Mouse (Mus musculus): Measurements from ENCODE around the gene Syt1.

The Syt1 gene

DNA sequence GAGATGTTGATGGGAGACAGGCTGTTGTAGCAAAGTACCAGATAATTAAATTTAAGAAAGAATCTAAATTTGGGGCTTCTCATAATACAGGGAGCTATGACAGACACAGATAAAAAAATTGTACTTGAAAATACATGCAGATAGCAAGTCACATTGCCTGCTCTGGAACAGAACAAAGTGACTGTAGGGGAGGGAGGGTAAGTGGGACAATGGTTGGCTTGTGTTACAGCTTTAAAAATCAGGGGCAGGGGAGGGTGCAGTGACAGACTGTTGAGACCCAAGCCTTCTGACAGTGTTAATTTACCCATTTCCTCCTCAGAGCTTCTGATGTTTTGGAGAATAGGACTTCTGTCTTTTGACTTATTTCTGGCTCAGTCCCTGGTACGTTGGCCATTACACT lies 126.3 kb downstream of the Syt1 start:
- no peak for DNase-seq

DNA sequence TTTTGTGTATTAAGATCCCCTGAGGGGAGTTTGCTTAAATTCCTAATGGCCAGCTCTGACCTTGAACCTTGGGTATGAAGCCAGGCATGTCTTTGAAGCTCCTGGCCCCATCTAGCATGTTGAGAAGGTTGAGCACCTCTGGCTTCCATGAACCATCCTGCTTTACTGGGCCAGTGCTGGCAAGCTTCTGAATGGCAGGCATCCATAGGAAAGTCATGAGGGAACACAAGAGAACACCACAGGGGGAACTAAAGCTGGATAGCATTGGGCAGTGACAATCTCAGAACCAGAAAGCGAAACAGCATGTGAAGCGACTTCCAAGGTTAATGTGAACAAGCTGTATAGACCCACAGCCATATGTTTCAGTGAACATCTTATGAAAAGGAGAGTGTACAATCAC lies 130.4 kb downstream of the Syt1 start:
- DNase-seq = peak; percentile 63 to 66

DNA sequence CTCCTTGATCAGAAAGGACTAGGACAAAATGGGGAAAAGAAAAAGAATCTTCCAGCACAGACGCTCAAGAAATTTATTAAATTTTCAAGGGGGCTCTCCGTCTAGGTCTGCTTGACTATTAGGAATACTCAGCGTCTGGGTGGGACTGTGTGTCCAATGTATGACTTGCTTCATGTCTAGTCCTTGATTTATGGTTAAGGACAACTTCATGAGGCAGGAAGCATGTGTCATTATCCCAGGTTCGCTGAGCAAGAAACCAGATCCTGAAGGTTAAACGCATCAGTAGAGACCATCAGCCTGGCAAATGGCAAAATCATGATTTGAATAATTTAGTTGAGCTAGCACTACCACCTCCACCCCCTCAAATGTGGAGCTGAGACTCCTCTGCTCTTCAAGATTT lies 135.1 kb downstream of the Syt1 start:
- no peak for DNase-seq

DNA sequence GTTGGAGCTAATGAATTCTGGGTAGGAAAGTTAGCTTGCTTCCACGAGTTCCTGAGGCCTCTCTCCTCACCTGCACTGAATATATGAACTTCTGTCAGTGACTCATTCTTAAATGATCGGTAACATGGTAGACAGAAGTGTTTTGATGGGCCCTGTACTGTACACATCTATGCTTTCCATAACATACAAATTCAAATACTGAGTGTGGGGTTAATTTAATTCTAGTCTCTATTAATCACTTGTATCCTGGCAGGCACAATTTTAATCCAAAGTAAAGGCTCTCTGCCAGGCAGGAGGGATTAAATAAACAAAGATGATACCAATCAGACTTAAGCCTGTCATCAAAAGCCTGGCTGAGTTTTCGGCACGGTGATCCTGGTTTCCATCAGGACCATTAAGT lies 136.1 kb downstream of the Syt1 start:
- no peak for DNase-seq

DNA sequence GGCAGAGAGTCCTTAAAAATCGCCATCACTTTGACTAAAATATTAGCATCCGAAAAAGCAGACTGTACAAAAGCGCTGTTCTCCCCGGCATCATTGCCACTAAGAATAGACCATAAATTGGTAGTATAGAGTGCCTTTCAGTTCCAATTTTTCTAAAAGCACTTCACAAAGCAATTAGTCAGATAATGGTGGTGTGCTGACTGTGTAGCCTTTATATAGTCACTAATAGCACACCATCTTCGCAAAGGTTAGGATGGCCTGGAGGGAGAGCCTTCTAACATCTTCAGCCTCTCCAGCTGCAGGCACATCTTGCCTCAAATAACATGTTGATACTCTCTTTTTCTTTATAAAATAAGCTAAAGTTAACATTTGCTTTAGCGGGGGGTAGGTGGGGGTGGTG lies 138.4 kb downstream of the Syt1 start:
- no peak for DNase-seq

DNA sequence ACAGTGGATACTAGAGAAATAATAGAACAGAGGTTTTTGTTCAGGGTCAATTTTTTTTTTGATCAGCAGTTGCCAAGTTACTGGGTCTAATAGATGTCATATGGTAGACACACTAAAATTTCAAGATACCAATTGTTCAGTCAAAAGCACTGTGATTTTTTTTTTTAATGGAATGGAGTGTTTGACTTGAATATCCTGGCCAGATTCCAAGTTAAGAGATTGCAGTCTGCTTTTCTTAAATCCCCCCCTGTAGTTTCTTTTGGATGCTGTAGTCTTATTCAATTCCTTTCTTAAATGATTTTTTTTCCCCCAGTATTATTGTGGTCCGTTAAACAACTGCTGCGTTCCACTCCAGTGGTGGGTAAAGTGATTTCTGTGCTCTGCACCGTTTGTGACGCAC lies 140.2 kb downstream of the Syt1 start:
- DNase-seq = no peak

DNA sequence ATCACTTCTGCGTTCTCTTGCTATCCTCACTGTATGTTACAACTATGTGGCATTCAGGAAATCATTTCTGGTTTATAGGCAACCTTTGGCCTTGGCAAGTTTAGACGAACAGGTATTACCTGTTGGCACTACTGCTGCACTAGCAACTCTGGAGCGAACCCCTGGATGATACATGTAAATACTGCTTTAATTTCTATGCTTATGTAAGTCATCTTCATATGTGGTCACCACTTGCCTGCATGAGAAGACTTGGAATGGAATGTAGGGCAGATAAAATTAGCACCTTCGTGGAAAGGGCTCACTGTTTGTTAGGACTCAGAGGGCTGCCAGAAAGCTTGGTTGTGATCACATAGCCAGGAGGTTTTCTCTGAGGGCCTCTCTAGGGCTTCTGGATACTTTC lies 142.6 kb downstream of the Syt1 start:
- DNase-seq = peak; percentile 68 to 69

DNA sequence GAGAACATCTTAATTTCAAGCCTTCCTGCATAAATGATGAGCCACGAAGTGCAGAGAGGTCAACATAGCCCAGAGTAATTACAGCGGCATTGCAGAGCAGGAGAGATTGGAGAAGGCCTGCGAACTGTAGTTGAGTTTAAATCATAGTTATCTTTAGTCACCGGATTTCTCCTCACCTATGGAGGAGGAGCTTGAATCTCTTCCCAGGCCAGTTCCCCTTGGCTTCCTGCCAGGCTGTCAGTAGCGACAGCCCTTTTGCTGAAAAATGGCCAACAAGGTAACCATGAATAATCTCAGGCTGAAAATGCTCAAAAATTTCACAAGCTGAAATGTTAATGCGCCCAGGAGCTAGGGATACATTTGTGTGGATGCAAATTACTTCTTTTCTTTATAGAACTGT lies 143.6 kb downstream of the Syt1 start:
- DNase-seq = peak; percentile 86 to 95

DNA sequence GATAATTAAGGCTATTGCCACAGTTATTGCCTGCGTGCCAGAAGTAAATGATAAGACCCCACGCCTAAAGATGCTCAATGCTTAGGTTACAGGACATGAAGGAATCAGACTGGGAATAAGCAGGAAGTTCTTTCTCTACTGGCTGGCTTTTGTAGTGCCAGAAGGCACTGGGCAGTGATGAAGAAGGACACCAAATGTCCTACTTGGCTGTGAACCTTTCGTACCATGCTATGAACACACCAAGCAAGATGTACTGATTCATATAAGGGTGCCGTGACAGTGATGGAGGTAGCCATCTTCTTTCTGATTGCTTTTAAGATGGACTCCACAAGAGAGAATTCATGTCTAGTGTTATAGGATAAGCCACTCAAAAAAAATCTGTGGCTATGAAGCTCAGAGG lies 145.2 kb downstream of the Syt1 start:
- peak; percentile 23 to 42 for DNase-seq

DNA sequence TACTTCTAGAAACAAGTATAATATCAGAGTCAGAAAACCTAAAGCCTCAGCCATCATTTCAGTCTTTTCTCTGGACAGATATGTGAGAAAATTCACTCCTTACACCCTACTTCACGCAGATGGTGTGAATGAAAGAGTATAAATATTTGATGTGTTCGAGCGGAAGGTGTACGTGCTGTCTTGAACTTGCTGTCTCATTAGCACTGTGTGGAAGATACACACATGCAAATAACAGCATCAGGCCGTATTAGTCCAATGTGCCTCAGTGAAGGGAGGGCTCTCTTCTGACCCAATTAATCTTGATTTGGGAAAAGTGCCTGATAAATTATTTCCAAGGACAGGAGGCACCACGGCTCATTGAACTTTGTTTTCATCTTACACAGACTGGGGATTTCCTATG lies 154.8 kb downstream of the Syt1 start:
- DNase-seq = no peak

DNA sequence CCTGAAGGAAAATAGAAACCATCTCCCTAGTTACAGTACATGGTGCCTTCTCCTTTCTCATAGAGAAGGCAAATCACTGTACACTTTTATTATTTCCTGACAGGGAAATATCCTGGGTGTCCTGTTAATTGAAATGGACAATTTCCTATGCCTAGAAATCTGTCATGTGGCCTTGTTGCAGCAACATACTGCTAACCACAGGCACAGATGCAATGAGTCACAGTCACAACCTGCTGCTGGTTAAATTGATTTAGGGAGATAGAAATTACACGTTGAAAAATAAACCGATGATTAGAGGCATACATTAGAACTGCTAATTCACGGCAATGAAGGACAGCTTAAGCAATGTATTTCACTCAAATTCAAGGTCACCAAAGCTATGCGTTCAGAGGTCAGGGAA lies 158.0 kb downstream of the Syt1 start:
- peak in 1 of 2 experiments; percentile 53 for DNase-seq

DNA sequence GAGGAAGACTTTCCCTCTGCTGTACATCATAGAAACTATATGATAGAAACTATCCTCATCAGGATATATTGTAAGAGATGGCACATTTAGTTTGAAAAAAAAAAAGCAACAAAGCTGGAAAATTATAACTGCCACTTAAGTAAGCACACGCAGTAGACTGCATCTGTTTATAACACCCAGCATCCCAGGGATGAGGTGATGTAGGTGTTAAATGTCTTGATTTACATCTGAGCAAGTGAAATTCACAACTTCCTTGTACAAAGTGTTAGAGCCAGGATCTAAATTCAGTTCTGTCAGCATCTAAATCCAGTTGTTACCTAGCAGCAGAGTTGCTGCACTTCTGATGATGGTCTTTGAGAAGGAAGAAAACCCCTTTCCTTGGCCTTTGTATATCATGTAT lies 173.3 kb downstream of the Syt1 start:
- DNase-seq = no peak

DNA sequence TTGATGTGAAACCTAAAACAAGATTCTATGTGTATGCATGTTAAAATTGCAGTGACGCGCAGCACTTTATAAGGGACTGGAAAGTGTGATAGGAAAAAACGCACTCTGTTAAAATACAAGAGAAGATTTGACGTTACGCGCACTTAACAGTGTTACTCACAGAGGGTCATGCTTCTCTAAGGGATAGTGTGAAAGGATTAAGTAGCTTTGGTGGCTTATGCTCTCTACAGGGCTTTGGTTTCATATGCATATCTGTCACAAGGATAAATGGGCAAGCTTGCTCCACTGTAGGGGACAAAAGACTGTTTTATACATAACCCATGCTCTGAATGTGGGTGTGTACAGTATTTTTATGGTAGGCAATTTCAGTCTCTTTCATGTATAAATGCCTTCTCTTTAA lies 178.5 kb downstream of the Syt1 start:
- peak; percentile 13 to 34 for DNase-seq

DNA sequence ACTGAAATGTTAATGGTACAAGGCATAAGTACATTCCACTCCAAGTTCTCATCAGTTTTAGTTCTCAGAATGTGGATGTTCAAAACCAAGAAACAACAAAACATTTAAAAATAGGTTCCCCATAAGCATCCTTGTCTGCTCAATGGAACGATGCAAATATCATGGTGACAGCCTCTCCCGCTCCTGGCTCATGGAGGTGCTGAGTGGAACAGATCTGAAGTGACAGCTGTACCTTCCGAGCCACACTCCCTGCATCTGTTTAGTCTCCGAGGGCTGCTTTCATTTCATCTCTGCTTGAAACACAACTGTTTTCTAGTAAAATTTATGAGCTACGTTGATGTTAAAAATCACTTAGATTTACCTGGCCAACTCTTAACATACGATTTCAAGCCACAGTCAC lies 179.0 kb downstream of the Syt1 start:
- peak; percentile 58 to 70 for DNase-seq

DNA sequence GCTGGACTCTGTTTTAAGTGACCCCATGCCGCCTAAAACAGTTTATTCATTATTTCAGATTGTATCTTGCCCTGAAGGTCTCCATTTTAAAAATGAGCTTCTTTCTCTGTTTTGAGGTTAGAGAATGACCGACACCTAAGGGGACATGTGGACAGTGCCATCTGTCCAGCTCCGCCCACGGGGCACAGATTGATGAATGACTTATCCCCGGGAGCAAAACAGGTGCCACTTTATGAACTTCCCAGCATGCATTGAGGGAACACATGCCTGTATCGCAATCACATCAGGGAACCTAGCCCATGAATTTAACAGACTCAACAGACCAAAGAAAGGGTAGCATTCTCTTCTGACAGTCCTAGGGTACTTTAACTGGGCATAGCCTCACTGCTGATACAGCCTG lies 188.5 kb downstream of the Syt1 start:
- peak; percentile 31 to 60 for DNase-seq

DNA sequence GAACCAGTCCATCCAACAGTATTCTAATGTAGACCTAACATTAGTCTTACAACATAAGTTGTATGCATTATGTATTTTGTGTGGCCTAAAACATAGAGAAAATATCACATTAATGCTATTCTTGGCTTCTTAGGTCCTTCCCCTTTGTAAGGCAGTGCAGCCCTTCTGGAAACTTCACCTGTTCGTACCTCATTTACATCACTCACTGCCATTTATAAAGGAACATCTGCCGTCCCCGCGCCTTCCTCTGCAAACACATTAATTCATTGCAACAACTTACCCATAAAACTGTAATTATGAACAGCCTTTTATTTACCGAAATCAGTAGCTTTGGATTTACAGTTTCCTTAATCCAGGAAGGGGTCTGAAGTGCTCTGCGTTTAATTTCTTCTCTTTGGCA lies 195.4 kb downstream of the Syt1 start:
- DNase-seq = no peak

DNA sequence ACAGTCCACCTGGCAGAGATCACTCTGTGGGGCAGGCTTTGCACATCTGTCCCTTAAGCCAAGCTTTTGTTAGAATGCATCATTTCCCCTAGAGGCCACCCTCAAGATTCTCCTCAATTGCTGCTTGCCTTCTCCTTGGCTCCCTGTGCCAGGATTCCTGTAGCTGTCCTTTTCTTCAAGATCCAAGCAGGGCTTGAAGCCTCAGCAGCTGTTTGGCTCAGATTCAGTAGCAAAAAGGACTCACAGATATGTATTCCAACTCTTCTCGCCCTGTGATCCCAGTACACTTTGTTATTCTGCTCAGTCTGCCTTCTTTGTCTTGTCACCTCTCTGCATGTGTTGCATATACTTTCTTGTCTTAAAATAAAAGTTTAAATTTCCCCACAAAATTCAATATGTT lies 206.4 kb downstream of the Syt1 start:
- no peak for DNase-seq

DNA sequence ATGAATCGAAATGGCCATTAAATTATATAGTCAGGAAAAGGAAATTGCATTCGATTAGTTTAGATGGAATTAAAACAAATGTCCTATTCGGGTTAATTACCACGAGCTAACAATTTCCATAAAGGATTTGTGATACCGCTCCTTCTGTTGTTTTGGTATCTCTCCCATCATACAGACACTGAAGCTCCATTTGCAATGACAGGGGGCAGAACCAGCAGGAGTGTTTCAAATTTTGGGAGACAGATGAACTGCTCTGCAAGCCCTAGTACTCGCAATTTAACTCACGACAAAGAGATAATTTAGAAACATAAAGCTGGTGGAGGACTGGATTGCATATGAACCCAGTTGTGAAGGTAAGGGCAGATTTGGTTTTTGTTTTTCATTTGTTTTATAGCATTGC lies 210.0 kb downstream of the Syt1 start:
- DNase-seq = no peak

DNA sequence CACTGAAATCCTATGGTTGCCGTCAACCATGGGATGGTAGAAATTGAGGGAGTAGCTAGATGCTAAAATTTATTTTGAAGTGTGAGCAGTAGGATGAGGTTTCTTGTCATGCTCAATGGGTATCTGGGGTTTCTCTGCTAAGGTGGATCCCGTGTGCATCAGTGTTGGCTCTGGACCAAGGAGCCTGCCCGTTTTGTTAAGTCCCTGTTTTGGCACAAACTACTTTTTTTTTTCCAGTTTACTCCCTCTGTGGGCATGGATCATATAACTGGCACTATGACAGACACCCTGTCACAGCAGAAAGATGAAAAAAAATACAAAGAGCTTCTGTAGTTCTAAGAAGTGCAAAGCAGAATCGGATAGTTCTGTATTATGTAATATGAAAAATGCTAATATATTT lies 212.0 kb downstream of the Syt1 start:
- peak; percentile 49 to 71 for DNase-seq

DNA sequence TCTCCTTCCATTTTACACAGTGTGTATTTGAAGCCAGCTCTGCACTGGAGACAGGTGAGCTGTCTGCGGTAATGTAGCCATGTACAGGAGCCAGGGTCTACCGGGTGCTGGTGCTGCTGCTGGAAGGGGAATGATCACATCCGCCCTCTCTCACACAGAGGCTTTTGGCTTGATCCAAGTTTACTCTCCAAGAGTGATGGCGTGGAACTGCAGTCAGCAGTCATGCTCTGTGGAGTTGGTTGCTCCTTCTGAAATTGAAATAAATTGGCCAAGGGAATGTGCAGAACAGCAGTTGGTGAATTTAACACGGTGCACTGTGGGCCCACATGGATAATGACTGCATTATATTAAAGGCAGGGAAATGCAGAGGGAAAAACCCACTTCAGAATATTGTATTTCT lies 228.0 kb downstream of the Syt1 start:
- DNase-seq = peak; percentile 23 to 24

DNA sequence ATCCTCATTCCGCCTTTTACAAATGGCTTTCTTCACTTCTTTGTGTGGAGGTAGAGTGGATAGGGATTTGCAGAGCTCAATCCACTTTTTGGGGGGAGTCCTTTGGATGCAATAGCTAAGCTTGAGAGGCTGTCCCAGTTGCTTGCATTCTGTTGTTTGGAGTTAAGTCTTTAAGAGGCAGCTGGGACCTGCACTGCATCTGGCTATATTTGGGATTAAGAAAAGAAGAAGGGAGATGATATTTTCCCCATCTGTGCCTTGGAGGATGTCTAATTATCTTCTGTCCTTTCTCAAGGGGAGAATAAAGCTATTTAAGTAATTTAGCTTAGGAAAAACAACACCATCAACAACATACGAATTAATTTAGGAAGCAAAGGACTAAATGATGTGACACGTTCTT lies 230.2 kb downstream of the Syt1 start:
- no peak for DNase-seq

DNA sequence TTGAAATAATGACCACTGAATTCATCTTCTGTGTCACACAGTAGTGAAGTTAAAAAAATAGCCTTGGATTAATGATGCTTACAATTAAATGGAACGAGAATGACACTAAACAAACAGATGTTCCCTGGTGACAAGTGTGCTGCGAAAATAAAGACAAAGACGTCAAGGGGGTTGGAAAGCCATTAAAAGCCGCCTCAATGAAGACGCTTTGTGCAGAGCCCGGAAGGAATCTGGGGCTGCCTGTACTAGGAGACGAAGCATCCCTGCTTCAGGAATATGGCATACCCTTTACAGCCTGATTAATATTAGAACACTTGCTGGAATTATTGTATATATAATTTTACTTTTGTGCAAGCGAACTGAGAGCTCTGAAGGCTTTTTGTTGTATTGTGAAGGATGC lies 234.0 kb downstream of the Syt1 start:
- no peak for DNase-seq

DNA sequence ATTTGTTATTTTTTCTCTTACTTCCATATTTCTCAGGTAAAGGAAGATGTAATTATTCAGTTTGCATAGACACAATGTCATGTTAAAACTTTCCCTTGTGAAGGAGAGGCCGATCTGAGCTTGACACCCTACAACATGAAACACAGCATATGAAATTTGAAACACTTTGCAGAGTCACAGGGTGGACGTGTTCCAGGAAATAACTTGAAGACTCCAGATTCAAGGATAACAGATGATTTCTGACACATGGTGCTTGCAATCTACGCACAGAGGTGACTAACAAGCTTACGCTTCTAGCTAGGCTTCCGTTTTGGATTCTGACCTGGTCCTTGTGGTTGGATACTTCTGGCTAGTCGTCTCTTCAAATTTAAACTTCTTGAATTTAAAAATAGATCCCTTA lies 239.7 kb downstream of the Syt1 start:
- no peak for DNase-seq

DNA sequence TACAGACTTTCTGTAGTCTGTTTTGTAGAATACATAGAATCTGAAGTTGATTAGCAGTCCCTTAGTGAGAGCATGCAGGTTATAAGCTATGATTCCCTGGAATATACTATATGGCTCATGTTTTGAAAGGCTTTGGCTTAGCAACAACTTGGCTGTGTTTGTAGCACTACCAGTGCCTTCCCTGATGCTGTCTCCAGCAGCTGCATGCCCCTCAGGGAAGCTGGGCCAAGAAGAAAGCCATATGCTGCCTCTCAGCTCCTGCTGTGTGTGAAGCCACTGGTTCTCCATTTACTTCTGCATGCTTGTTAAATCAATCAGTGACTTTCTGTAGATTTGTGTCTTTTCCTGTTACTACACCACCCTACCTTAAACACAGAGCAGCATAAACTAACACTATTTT lies 245.2 kb downstream of the Syt1 start:
- DNase-seq = peak; percentile 71 to 74

DNA sequence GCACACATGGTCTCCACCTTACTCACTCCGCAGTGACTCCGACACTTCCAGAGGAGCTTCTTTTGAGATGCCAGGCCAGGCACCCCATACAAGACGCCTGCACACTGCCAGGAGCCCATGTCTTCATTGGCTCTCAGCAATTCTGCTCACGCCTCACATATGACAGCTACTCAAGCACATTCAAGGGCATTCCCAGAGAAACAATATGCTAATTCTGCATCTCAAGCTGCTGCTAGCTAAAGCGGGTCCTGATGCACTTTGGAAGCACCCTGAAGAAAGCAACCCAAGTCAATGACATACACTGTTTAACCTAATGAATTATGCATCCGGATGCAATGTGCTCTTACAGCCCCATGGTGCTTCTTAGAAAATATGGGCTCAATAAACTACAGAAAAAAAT lies 247.1 kb downstream of the Syt1 start:
- peak; percentile 26 to 29 for DNase-seq

DNA sequence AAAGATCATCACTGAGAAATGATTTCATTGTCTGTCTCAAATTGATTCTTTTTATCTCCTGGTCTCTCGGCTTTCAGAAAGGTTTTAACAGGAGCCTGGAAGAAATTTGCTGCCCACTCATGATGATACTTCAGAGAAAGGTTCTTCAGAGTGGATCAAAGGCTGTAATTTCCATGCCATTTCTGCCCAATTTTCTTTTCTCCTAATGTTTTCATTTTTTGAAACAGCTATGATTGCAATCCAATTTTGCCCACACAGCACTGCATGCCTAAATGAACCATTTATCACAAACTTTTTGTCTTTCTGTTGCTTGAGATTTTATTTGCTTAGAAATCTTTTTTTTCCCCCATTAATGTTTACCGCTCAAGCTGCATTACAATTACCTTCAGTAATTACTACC lies 257.5 kb downstream of the Syt1 start:
- no peak for DNase-seq
